Mouse (Mus musculus) brain, embryonic 18.5 days (tissue): ENCODE results near the gene Uaca.

ENCODE experiments used
- DNase-seq: peaks from one replicate; pipeline ENCODE4 v3.0.0-alpha.2; 2012; ENCODE audit warnings: low read depth, low spot score

The Uaca gene

GRCm38 (mm10) chr9:60885148-60885547 is 90.8 kb downstream of the Uaca start:
- no peak for DNase-seq

DNA sequence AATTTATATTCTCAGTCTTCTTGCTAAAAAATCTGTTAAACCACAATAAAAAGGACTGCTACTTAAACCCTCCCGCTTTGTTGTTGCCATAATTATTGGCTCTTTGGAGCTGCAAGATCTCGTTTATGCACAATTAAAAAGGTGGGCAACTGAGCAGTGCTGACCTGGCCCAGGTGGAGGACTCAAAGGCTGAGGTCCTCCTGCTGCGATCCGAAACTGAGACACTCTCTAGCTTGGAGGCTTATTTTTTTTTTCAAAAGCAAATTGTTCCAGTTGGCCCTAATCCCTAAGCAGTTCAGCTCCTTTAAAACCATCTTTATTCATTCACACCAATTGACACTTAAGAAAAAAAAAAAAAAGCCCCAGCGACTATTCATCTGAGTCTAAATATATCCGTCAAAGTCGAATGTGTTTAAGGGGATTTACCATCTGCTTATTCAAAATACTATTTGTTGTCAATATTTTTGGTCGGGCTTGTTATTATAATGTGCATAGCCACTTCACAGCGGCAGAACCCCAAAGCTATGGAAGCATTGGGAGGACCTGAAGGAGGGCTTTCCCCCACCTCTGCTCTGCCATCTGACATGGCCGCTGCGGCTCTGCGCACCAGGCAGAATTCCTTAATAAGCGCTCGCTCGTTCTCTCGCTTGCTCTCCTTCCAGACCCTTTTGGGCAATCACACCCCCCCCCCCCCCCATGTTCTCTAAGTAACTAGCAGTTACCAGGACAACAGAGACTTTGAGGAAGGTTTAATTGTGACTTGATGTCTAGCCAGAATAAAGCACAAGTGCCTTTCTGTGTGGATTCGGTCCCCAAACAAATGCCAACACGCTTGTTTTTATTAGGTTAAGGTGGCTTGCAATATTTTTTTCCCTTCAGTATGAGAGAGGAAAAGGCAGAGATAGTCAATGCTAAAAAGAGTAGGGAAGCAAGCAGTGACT is 92.4 kb downstream of the Uaca start:
- peak; percentile 55 for DNase-seq

- DNase-seq = no peak
Measured at GRCm38 (mm10) chr9:60887389-60887811, 93.1 kb downstream of the Uaca start.

GRCm38 (mm10) chr9:60893511-60893910 is 99.2 kb downstream of the Uaca start:
- no peak for DNase-seq

- DNase-seq = no peak
Measured at GRCm38 (mm10) chr9:60895486-60896110, 101.3 kb downstream of the Uaca start.

DNA sequence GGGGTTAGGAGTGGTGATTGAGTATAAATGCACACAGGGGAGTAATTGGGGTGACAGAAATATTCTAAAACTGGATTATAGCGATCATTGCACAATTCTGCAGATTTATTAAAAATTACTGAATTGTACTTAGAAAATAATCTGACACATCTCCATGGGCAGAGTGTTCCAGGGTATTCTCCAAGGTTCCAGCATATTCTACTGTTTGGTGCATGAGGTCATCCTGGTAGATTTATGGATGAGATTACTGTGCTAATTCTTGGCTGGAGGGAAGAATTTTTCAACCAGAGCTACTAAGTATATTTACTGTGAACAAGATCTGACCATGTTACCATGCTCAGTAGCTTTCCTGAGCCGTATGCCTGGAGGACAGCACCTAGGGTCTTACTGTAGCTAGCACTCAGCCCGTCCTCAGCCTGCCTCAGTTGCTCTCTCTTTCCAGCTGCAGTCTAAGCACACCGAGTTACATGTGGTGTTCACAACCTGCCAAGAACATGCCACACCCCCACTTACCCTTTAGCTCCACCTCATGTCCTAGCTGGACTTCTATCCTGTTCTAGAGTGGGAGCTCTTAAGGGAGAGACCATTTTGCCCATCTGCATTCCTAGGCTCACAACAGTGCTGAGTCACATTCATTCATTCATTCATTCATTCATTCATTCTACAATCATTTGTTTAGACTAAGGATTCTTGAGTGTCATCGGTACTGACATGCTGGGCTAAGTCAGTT is 104.1 kb downstream of the Uaca start:
- DNase-seq = no peak

DNA sequence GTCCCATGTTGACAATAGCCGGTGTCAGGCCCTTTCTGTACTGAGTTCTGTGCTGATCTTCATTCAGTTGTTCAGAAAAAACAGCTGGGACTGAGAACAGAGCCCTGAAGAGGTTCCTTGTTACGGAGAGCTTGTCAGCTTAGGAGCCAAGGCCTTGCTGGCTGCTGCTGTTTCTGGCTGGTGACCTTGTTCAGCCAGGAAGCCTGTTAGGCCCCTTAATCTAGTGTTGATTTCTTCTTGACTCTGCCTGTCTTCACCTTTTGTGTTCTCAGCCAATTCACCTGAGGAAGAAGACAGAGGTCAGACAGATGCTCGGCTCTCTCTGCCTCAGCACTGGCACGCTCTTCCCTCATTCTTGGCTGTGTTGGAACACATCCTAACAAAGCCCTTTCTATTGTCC is 104.9 kb downstream of the Uaca start:
- DNase-seq = no peak

GRCm38 (mm10) chr9:60899797-60900459 is 105.6 kb downstream of the Uaca start:
- DNase-seq = no peak

GRCm38 (mm10) chr9:60912266-60912665 is 117.9 kb downstream of the Uaca start:
- DNase-seq = no peak

DNA sequence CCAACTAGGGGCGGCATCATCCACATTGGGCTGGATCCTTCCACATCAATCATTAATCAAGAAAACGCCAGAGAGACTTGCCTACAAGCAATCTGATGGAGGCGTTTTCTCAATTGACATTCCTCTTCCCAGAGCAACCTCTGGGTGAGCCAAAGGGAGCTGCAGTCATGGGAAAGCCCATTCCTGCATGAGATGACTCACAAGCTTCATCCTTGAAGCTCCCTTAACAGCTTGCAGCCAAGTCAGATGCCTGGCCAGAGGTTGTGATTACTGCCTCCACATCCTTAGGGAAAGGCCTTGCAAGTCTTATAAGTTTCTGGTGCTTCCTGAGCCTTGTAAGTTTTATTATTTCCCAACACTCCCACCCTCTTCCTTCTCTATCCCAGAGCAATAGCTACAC is 119.3 kb downstream of the Uaca start:
- no peak for DNase-seq

DNA sequence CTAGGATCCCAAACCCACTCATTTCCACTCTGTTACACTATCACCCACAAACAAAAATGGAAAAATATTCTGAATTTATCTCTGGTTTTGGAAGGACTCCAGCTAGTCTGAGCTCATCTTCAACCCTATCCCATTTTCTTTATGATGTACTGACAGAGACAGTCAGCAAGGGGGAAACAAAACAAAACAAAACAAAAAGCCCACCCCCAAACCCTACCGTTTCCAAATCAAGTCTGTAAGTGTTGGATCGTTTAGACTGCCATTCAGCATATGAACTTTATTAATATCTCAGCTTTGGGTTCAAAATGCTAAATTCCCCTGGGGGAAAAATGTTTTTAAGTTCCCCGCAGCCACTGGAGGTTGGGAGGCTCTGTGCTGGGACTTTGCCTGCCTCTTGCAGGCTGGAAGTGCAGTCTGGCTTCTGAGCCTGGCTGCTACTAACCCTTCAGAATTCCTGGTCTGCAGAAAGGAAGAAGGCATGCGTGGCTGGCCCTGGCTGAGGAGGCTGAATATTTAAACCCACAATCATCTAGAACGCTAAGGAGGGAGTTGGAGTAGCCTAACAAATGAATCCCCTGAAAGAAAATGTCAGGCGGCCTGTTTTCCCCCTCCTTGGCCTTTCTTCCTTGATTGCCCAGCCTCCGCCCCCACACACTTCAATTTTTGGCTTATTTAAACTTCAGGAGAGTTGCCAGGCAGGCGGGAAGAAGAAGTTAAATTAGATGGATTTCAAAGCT is 125.8 kb downstream of the Uaca start:
- DNase-seq = no peak

- DNase-seq = no peak
Measured at GRCm38 (mm10) chr9:60920673-60921062, 126.3 kb downstream of the Uaca start.

- DNase-seq = no peak
Measured at GRCm38 (mm10) chr9:60921287-60921686, 126.9 kb downstream of the Uaca start.

GRCm38 (mm10) chr9:60921831-60922230 is 127.5 kb downstream of the Uaca start:
- DNase-seq = no peak

GRCm38 (mm10) chr9:60926301-60926700 is 132.0 kb downstream of the Uaca start:
- DNase-seq = no peak

DNA sequence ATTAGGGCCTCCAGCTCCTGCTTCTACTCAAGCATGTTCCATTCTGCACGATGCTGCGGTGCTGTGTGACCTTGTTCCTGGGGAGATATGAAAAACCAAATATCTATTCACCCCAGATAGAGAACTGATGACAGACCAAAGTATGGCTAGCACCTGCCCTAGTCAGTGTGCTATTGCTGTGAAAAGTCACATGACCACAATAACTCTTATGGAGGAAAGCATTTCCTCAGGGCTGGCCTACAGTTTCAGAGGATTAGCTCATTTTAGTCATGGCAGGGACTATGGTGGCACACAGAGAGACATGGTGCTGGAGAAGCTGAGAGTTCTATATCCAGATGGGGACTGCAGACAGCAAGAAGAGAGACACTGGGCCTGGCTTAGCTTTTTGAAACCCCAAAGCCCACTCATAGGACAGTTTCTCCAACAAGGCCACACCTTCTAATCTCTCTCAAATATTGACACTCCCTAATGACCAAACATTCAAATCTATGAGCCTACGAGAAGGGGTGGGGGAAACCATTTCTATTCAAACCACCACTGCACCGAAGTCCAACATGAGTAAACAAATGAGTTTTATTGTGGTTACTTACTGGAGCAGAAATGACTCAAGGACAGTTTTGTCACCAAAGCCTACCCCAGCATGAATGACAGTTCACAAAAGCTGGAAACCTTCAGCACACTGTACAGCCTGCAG is 135.1 kb downstream of the Uaca start:
- DNase-seq = no peak
